Mouse (Mus musculus): ENCODE data around the gene Phf21a. TPM values are rescaled to one million over a fixed set of nuclear protein-coding genes. Genes with fewer than 3 reads are reported as not detected.

The Phf21a gene
- total RNA-seq (2015; ENCODE audit: low replicate concordance) = 27.0 and 41.5 TPM in 2 replicates
- total RNA-seq (2017; ENCODE audit: low replicate concordance) = 2.0 and 22.5 TPM in 2 replicates

GRCm38 (mm10) chr2:92092817-92093216, at the start of gene Phf21a:
Gene Phf21a, plus strand, starts transcription at chr2:92093117.
- ATAC-seq (replicated peaks; ENCODE audit: low FRiP score, poor library complexity, severe bottlenecking) = no peak

DNA sequence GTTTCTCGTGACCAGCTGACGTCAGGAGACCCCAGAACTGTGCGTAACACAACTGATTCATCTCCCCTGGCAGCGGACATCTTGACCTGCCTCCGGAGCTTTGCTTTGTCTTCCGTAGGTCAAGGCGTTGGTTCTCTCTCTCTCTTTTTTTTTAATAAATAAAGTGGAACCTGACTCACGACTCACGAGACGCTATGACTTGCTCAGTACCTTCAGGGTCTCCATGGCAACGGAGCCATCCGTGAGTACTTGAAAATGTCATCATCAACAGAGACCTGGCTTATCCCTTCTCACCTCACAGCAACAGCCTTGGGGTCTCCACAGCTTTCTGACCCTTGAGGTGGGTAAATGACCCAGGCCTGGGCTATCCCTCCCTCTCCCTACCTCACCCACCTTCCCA, 49.6 kb upstream of the Phf21a start:
- no peak for ATAC-seq (replicated peaks; ENCODE audit: low FRiP score, poor library complexity, severe bottlenecking)

DNA sequence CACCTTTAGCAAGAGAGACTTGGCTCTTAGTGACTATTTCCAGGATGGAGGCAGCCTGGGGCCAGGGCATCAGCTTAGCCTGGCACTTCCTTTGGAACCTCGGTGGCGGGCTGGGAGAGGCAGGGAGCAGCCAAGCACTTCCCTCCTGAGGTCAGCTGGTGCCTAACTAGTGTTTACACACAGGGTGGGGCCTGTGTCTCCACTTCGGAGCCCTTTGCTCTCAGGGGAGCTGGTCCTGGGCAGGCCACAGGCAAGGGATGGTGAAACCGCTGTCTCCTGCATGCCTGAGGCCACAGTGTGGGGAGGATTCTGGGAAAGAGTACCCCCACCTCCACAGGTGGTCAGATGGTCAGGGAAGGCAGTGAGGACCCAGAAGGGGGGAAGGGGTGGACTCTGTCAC, 45.3 kb upstream of the Phf21a start:
- no peak for ATAC-seq (replicated peaks; ENCODE audit: low FRiP score, poor library complexity, severe bottlenecking)

DNA sequence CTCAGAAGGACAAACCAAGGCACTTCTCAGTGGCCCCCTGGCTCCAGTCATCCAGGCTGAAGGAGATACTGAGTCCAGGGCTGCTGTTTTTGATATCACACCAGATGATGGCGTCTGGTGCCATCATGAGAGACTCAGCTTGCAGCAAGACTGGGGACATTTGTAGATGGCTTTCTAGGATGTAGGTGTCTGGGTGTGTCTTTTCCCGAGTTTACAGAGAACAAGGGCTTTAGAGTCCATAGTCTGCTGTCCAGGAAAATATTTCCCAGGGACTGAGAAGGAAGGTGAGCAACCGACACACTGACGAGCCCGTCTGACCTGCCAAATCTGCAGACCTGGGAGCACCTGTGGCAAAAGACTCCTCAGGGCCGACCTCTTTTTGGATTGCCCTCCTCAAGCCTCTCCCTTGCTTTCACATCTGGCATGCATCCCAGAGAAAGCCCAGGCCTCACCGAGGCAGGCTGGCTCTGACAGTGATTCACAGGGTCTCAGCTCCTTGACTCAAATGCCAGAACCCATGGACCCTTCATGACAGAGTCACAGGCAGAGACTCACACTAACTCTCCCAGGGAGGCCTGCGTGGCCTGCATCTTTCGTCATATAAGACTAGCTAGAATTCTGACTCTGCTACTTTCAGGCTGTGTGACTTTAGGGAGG, 44.8 kb upstream of the Phf21a start:
- no peak for ATAC-seq (replicated peaks; ENCODE audit: low FRiP score, poor library complexity, severe bottlenecking)

- ATAC-seq (replicated peaks; ENCODE audit: low FRiP score, poor library complexity, severe bottlenecking) = no peak
These were observed 40.7 kb upstream of the Phf21a start for GRCm38 (mm10) chr2:92052188-92052587.

DNA sequence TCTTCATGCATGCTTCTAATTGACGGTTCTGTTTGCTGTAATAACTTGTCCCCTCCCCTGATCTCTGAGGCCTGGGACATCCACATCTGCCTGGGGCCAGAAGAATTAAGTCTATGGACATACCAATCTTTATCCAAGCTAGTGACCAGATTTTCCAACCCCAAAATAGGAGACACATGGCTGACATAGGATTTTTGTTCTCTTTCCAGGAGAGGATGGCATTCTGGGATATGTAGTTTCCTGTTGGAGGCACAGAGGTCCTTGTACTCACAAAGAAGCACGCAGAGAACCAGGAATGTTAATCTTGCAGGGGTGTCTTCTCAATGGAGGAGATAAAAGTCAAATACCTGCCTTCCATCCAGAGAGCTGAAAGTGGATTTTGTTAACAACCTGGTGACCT, 40.2 kb upstream of the Phf21a start:
- ATAC-seq (replicated peaks; ENCODE audit: low FRiP score, poor library complexity, severe bottlenecking) = no peak

- ATAC-seq (replicated peaks; ENCODE audit: low FRiP score, poor library complexity, severe bottlenecking) = no peak
These were observed 37.7 kb upstream of the Phf21a start for GRCm38 (mm10) chr2:92055101-92055813.

DNA sequence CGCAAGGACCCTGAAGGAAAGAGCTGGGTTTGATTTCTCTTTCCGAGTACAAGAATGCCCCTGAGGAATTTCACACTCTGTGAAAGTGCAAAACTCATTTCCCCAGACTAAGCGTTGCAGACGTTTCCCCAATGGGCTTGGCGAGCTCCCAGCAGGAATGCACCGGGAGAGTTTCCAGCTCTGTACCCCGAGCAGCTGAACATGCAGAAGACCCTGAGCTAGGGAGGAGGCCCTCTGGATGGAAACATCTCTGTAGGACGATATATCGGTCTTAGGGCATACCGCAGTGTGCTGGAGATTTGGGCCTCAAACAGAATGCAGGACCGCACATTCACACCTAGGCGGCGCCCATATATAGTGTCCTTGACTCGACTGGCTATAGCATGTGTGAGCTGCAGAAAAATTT, 37.1 kb upstream of the Phf21a start:
- ATAC-seq (replicated peaks; ENCODE audit: low FRiP score, poor library complexity, severe bottlenecking) = no peak

GRCm38 (mm10) chr2:92056760-92057159, 36.2 kb upstream of the Phf21a start:
- ATAC-seq (replicated peaks; ENCODE audit: low FRiP score, poor library complexity, severe bottlenecking) = no peak

GRCm38 (mm10) chr2:92058469-92058868, 34.4 kb upstream of the Phf21a start:
- no peak for ATAC-seq (replicated peaks; ENCODE audit: low FRiP score, poor library complexity, severe bottlenecking)

- ATAC-seq (replicated peaks; ENCODE audit: low FRiP score, poor library complexity, severe bottlenecking) = 0 out of 2 replicates have a peak, but pooled peaks have one; percentile 6
These were observed 34.0 kb upstream of the Phf21a start for GRCm38 (mm10) chr2:92058936-92059335.

- ATAC-seq (replicated peaks; ENCODE audit: low FRiP score, poor library complexity, severe bottlenecking) = no peak
These were observed 33.3 kb upstream of the Phf21a start for GRCm38 (mm10) chr2:92059481-92060220.

- no peak for ATAC-seq (replicated peaks; ENCODE audit: low FRiP score, poor library complexity, severe bottlenecking)
These were observed 32.6 kb upstream of the Phf21a start for GRCm38 (mm10) chr2:92060291-92060690.

- ATAC-seq (replicated peaks; ENCODE audit: low FRiP score, poor library complexity, severe bottlenecking) = no peak
These were observed 31.6 kb upstream of the Phf21a start for GRCm38 (mm10) chr2:92061337-92061736.

GRCm38 (mm10) chr2:92063106-92063505, 29.8 kb upstream of the Phf21a start:
- ATAC-seq (replicated peaks; ENCODE audit: low FRiP score, poor library complexity, severe bottlenecking) = no peak

- no peak for ATAC-seq (replicated peaks; ENCODE audit: low FRiP score, poor library complexity, severe bottlenecking)
These were observed 27.5 kb upstream of the Phf21a start for GRCm38 (mm10) chr2:92065269-92065888.

GRCm38 (mm10) chr2:92065938-92066337, 27.0 kb upstream of the Phf21a start:
- ATAC-seq (replicated peaks; ENCODE audit: low FRiP score, poor library complexity, severe bottlenecking) = no peak

DNA sequence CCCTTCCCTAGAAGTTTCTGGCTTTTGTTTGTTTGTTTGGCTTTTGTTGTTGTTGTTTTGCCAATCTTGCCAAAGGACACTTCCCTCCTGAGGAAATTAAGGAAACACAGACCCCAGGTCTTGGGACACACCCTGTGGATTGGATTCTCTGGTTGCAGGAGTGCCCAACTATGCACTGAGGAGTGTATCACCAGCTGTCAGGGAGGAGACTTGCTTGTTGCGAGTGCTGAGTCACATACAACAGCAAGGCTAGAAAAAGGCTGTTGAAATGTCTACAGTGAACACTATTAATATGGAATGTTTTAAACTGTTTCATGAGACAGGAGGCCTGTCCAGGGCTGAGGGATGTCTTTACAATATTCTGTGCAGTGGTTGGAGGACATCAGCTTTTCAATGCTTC, 26.0 kb upstream of the Phf21a start:
- no peak for ATAC-seq (replicated peaks; ENCODE audit: low FRiP score, poor library complexity, severe bottlenecking)

- no peak for ATAC-seq (replicated peaks; ENCODE audit: low FRiP score, poor library complexity, severe bottlenecking)
These were observed 25.3 kb upstream of the Phf21a start for GRCm38 (mm10) chr2:92067600-92067999.

GRCm38 (mm10) chr2:92069630-92070029, 23.3 kb upstream of the Phf21a start:
- no peak for ATAC-seq (replicated peaks; ENCODE audit: low FRiP score, poor library complexity, severe bottlenecking)

Data from erythroid progenitor cell, adult 5-6 weeks (primary cell).